Mouse (Mus musculus): Measurements from ENCODE around the gene 1110008P14Rik. TPM values are rescaled to one million over a fixed set of nuclear protein-coding genes. Genes with fewer than 3 reads are reported as not detected.

The 1110008P14Rik gene
- polyA plus RNA-seq, 1 experiment from 2014 or later = 107 TPM

DNA sequence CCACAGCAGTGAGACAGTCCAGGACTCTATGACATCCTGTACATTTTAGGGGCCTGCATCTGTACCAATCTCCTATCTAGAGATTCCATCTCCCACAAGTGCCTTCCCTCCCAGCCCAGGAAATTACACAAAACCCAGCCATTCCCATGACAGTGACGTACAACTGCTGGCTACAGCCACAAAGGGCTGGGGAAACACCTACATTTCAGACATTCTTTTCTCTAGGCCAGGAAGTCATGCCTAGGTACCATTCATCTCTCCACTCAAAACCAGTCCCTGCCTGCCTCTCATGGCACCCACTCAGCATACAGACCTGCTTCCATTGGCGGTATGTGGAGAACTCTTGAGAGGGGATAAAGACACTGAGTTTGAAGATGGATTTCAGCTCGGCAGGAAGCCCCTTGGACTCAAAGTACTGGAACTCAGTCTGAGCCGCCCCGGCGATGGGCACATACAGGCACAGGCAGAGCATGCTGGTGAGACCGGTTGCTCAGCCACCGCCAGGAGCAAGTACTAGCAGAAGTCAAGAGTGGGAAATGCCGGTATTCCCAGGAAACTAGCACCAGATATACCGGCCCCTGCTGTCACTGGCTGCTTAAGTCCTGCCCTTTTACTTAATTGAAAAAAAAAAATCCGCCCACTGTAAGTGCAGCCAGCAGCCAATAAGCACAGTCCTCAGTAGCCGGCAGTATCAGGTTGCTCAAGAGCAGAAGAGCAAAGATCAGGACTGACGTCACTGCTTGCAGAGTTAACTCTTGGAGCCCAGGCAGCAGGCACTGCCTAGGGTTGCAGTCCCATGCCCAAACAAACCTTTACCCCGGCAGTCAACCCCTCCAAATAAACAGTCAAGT lies 42.0 kb upstream of the 1110008P14Rik start:
- H3K36me3 ChIP-seq (ENCODE audit: control insufficient read depth, insufficient read depth, low read length) = peaks cover 29% of the 10 kb centered on the region
- DNase-seq = peak; percentile 86
- no peaks in the 10 kb centered on the region for H3K9me3 ChIP-seq (ENCODE audit: control insufficient read depth, low read length)
- peak overlapping the region; percentile 36 for H3K9ac ChIP-seq (replicated peaks; ENCODE audit: low read length)
- peak; percentile 87 for ATAC-seq (ENCODE audit: low FRiP score, low TSS enrichment)
- WGBS = 2% methylated on average over 14 of the region's 14 CpGs
- H3K4me1 ChIP-seq (ENCODE audit: control insufficient read depth, insufficient read depth, low read length) = peaks cover 32% of the 10 kb centered on the region
- H3K4me2 ChIP-seq (ENCODE audit: low read length) = peak overlapping the region; percentile 67
- peak overlapping the region; percentile 67 for H3K27ac ChIP-seq (replicated peaks; ENCODE audit: low read depth, low read length)
- H3K27me3 ChIP-seq (ENCODE audit: control insufficient read depth, insufficient read depth, low read length) = no peaks in the 10 kb centered on the region
- H3K4me3 ChIP-seq (replicated peaks; ENCODE audit: low read depth, low read length) = peak overlapping the region; percentile 35

DNA sequence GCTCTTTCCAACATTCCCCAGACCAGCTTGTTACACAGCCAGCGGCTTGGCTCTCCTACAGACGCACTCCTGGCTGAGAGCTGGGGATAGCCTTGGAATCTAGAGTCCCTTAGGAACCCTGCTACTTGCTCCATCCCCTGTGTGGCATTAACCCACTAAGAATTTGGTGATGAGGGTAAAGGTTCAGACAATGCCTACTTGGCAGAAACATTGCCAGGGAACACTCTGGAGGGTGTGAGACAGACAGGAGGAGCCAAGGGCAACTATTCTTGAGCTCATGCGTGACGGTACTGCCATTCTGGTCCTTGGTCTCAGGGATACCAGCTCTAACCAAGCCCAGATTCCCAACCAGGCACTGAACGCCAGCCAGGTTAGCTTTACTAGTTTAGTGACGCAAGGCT lies 40.1 kb upstream of the 1110008P14Rik start:
- ATAC-seq (ENCODE audit: low FRiP score, low TSS enrichment) (no peak), DNase-seq (no peak)
- 93% methylated on average over 6 of the region's 6 CpGs for WGBS
- Histone ChIP-seq H3K4me2 (ENCODE audit: low read length) (no peak overlapping the region), H3K27me3 (ENCODE audit: control insufficient read depth, insufficient read depth, low read length) (no peaks in the 10 kb centered on the region), H3K9me3 (ENCODE audit: control insufficient read depth, low read length) (no peaks in the 10 kb centered on the region), H3K27ac (replicated peaks; ENCODE audit: low read depth, low read length) (no peak overlapping the region), H3K9ac (replicated peaks; ENCODE audit: low read length) (no peak overlapping the region), H3K36me3 (ENCODE audit: control insufficient read depth, insufficient read depth, low read length) (peaks cover 47% of the 10 kb centered on the region), H3K4me3 (replicated peaks; ENCODE audit: low read depth, low read length) (no peak overlapping the region), H3K4me1 (ENCODE audit: control insufficient read depth, insufficient read depth, low read length) (peaks cover 18% of the 10 kb centered on the region)

DNA sequence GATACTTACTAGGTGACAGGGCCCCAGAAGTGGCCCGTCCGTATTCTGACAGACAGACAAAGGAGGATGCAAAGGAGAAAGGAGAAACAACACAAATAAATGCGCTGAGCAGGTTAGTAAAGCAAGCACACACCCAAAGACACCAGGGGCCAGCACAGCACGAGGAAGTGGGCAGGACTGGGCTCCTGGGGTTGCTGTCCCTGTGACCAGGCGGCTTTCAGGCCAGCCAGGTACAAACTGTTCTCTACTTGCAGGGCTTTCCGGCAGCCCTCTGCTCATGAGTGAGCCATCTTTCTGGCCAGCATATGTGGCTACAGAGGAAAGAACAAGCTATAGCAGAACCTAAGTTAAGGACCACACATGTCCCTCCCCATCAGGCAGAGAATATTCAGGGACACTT lies 38.9 kb upstream of the 1110008P14Rik start:
- H3K9me3 ChIP-seq (ENCODE audit: control insufficient read depth, low read length) = no peaks in the 10 kb centered on the region
- H3K9ac ChIP-seq (replicated peaks; ENCODE audit: low read length) = no peak overlapping the region
- no peak overlapping the region for H3K27ac ChIP-seq (replicated peaks; ENCODE audit: low read depth, low read length)
- DNase-seq (no peak), ATAC-seq (ENCODE audit: low FRiP score, low TSS enrichment) (no peak)
- WGBS = 90% methylated on average over 6 of the region's 6 CpGs
- no peak overlapping the region for H3K4me3 ChIP-seq (replicated peaks; ENCODE audit: low read depth, low read length)
- H3K4me1 ChIP-seq (ENCODE audit: control insufficient read depth, insufficient read depth, low read length) = peaks cover 18% of the 10 kb centered on the region
- H3K4me2 ChIP-seq (ENCODE audit: low read length) = no peak overlapping the region
- peaks cover 59% of the 10 kb centered on the region for H3K36me3 ChIP-seq (ENCODE audit: control insufficient read depth, insufficient read depth, low read length)
- H3K27me3 ChIP-seq (ENCODE audit: control insufficient read depth, insufficient read depth, low read length) = no peaks in the 10 kb centered on the region

DNA sequence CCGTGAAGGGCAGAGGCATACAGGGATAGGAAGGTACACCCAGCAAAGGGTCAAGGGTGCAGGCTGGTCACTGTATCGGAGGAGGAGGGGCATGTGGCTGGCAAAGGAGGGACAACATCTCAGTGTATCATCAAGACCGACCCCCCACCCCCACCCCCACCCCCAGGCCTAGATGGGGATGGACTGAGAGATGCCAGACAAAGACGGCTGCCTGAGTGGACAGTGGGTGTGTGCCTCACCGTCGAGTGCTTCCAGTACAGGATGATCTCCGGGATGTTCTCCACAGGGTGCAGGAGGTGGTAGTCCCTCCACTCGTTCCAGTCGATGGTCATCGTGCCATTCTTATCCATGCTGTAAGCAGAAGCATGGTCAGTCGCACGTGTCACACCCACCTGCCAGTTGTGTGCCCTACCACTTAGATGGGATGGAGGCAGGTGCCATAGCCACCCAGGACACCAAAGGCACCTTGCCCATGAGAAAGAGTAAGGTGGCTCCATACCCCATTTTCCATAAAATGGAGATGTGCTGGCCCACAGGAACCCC lies 38.4 kb upstream of the 1110008P14Rik start:
- ATAC-seq (ENCODE audit: low FRiP score, low TSS enrichment) = no peak
- Histone ChIP-seq H3K4me2 (ENCODE audit: low read length) (no peak overlapping the region), H3K9me3 (ENCODE audit: control insufficient read depth, low read length) (no peaks in the 10 kb centered on the region), H3K4me1 (ENCODE audit: control insufficient read depth, insufficient read depth, low read length) (peaks cover 18% of the 10 kb centered on the region), H3K36me3 (ENCODE audit: control insufficient read depth, insufficient read depth, low read length) (peaks cover 64% of the 10 kb centered on the region), H3K27me3 (ENCODE audit: control insufficient read depth, insufficient read depth, low read length) (no peaks in the 10 kb centered on the region), H3K27ac (replicated peaks; ENCODE audit: low read depth, low read length) (no peak overlapping the region), H3K4me3 (replicated peaks; ENCODE audit: low read depth, low read length) (no peak overlapping the region), H3K9ac (replicated peaks; ENCODE audit: low read length) (no peak overlapping the region)
- no peak for DNase-seq
- WGBS = 93% methylated on average over 12 of the region's 12 CpGs

DNA sequence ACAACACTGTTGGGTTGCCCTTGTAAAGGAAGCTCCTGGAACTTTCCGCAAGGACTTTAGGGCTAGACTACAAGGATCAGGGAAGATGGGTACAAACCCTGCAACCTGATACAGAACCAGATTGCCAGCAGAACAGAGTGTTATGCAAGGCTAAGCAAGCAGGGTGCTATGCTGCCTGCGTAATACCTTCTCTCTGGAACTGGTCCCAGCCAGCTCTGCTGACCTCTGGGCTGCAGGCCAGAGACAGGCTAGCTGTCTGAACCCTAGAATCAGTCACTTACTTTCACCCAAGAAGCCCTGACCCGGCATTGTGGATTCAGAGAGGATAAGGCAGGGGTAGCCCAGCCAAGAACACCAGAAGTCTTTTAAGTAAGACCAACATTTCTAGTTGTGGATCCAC lies 37.6 kb upstream of the 1110008P14Rik start:
- DNase-seq (no peak), ATAC-seq (ENCODE audit: low FRiP score, low TSS enrichment) (no peak)
- Histone ChIP-seq H3K4me1 (ENCODE audit: control insufficient read depth, insufficient read depth, low read length) (peaks cover 16% of the 10 kb centered on the region), H3K9ac (replicated peaks; ENCODE audit: low read length) (no peak overlapping the region), H3K27me3 (ENCODE audit: control insufficient read depth, insufficient read depth, low read length) (no peaks in the 10 kb centered on the region), H3K4me3 (replicated peaks; ENCODE audit: low read depth, low read length) (no peak overlapping the region), H3K4me2 (ENCODE audit: low read length) (no peak overlapping the region), H3K36me3 (ENCODE audit: control insufficient read depth, insufficient read depth, low read length) (peaks cover 72% of the 10 kb centered on the region), H3K27ac (replicated peaks; ENCODE audit: low read depth, low read length) (no peak overlapping the region), H3K9me3 (ENCODE audit: control insufficient read depth, low read length) (no peaks in the 10 kb centered on the region)
- 95% methylated on average over 3 of the region's 3 CpGs for WGBS

DNA sequence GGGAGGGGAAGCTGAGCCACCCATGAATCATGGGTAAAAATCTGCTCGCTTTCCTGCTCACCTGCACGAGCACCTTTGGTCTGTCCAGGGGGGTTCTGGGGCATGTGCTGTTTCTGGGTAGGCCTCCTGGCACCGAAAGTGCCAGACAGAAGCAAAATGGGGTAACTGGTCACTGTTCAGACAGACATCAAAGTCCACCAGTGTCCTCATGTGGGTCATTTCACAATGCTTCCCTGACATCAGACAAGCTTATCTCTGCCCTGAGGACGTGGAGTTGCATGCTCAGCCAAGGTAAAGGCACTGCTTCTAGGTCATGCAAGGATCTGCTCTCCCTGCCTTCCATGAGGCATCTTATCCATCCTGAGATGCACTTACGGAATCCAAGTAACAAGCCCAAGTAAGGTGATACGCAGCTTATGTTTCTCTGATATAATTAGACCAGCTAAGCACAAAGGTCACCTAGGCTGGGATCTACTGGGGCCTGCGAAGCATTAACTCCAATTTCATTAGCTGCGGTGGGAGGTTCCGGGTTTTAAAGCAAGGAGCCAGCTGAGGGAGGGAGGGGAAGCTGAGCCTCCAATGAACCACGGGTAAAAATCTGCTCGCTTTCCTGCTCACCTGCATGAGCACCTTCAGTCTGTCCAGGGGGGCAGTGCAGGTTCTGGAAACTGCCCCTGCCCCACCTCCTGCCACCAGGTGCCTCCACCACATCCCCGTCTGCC lies 36.9 kb upstream of the 1110008P14Rik start:
- Histone ChIP-seq H3K4me1 (ENCODE audit: control insufficient read depth, insufficient read depth, low read length) (peaks cover 8% of the 10 kb centered on the region), H3K9ac (replicated peaks; ENCODE audit: low read length) (no peak overlapping the region), H3K9me3 (ENCODE audit: control insufficient read depth, low read length) (no peaks in the 10 kb centered on the region), H3K27me3 (ENCODE audit: control insufficient read depth, insufficient read depth, low read length) (no peaks in the 10 kb centered on the region), H3K4me2 (ENCODE audit: low read length) (no peak overlapping the region), H3K27ac (replicated peaks; ENCODE audit: low read depth, low read length) (no peak overlapping the region), H3K36me3 (ENCODE audit: control insufficient read depth, insufficient read depth, low read length) (peaks cover 80% of the 10 kb centered on the region), H3K4me3 (replicated peaks; ENCODE audit: low read depth, low read length) (no peak overlapping the region)
- ATAC-seq (ENCODE audit: low FRiP score, low TSS enrichment) = no peak
- no peak for DNase-seq
- WGBS = 92% methylated on average over 12 of the region's 12 CpGs

DNA sequence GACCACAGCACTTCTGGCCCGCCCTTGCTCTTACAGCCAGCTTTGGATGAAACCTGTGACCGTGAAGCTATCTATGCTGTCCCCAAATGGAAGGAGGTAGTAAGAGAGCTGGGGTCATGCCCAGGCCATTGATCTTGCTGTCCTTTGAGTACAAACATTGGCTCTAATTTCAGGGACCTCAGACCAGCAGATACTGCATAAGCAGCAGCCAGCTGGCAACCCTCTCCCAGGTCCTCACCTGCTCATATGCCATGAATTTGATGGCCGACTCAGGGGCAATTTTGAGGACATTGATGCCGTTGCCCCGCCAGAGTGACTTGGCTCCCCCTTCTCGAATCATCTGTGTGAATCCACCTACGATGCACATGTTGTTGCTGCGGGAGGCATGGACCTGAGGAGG lies 35.7 kb upstream of the 1110008P14Rik start:
- Histone ChIP-seq H3K27ac (replicated peaks; ENCODE audit: low read depth, low read length) (no peak overlapping the region), H3K4me3 (replicated peaks; ENCODE audit: low read depth, low read length) (no peak overlapping the region), H3K4me2 (ENCODE audit: low read length) (no peak overlapping the region), H3K27me3 (ENCODE audit: control insufficient read depth, insufficient read depth, low read length) (no peaks in the 10 kb centered on the region), H3K36me3 (ENCODE audit: control insufficient read depth, insufficient read depth, low read length) (peaks cover 80% of the 10 kb centered on the region), H3K9ac (replicated peaks; ENCODE audit: low read length) (no peak overlapping the region), H3K9me3 (ENCODE audit: control insufficient read depth, low read length) (no peaks in the 10 kb centered on the region), H3K4me1 (ENCODE audit: control insufficient read depth, insufficient read depth, low read length) (no peaks in the 10 kb centered on the region)
- no peak for ATAC-seq (ENCODE audit: low FRiP score, low TSS enrichment)
- no peak for DNase-seq
- WGBS = 94% methylated on average over 8 of the region's 8 CpGs

DNA sequence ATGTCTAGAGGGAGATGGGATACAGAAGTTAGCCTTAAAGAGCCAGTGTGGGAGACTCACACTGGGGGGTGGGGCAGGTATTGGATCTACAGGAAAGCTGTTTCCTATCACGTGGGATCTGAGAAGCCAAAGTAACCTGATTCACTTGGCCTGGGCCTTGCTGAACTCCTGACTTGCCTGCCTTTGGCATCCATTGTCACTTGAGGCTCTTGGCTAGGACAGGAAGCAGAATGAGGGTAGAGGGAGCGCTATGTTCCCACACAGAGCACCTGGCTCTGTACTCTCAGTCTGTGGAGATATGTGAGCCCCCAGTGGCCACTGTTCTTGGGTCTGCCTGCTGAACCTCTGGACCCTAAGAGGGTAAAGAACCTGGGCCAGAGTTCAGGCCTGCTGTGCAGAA lies 34.8 kb upstream of the 1110008P14Rik start:
- Histone ChIP-seq H3K4me2 (ENCODE audit: low read length) (no peak overlapping the region), H3K27ac (replicated peaks; ENCODE audit: low read depth, low read length) (no peak overlapping the region), H3K36me3 (ENCODE audit: control insufficient read depth, insufficient read depth, low read length) (peaks cover 79% of the 10 kb centered on the region), H3K4me1 (ENCODE audit: control insufficient read depth, insufficient read depth, low read length) (no peaks in the 10 kb centered on the region), H3K9me3 (ENCODE audit: control insufficient read depth, low read length) (no peaks in the 10 kb centered on the region), H3K27me3 (ENCODE audit: control insufficient read depth, insufficient read depth, low read length) (no peaks in the 10 kb centered on the region), H3K4me3 (replicated peaks; ENCODE audit: low read depth, low read length) (no peak overlapping the region), H3K9ac (replicated peaks; ENCODE audit: low read length) (no peak overlapping the region)
- no peak for ATAC-seq (ENCODE audit: low FRiP score, low TSS enrichment)
- no peak for DNase-seq
- WGBS = 88% methylated on average over 2 of the region's 2 CpGs
